Mouse (Mus musculus) CH12.LX (cell line): ENCODE data around the gene Sf3b3. TPM values are rescaled to one million over a fixed set of nuclear protein-coding genes. Genes with fewer than 3 reads are reported as not detected.

Source experiments
- DNase-seq: peaks from one replicate; pipeline ENCODE4 v3.0.0-alpha.2; 2013; ENCODE audit errors: extremely low read depth
- H3K27ac ChIP-seq: 2 replicates; pipeline ENCODE4 v1.5.1; 2012; ENCODE audit warnings: low read depth, mild to moderate bottlenecking, control low read depth, moderate library complexity; ENCODE audit not compliant: insufficient read depth
- H3K27me3 ChIP-seq: replicated peaks from 2 replicates; pipeline ENCODE3; 2012; ENCODE audit warnings: inconsistent platforms
- H3K36me3 ChIP-seq, 2 experiments: replicated peaks in 1 of 2; 2 replicates each; pipeline versions ENCODE3 to v1.6.1; 2012; ENCODE audit warnings: inconsistent platforms in 1 of 2, low read length in 1 of 2, mild to moderate bottlenecking in 1 of 2, mixed read lengths in 1 of 2, moderate library complexity in 1 of 2; ENCODE audit not compliant: control insufficient read depth in 1 of 2, insufficient read depth in 1 of 2
- H3K4me1 ChIP-seq, 2 experiments: 2 replicates each; pipeline ENCODE4 v1.6.1; 2012; ENCODE audit warnings: inconsistent platforms in 1 of 2, moderate library complexity in 1 of 2; ENCODE audit not compliant: insufficient read depth in 2 of 2, control insufficient read depth in 1 of 2
- H3K4me2 ChIP-seq: 2 replicates; pipeline ENCODE4 v1.6.1; 2012; ENCODE audit warnings: low read depth, mild to moderate bottlenecking, control low read depth; ENCODE audit not compliant: poor library complexity, insufficient read depth, severe bottlenecking
- H3K4me3 ChIP-seq, 3 experiments: fragments of 150-350 bp in 1 of 3; sonication (generic) in 1 of 3; replicated peaks in 1 of 3; 2 replicates each; pipeline versions ENCODE3 to v1.5.1; 2011 to 2012; ENCODE audit warnings: low read depth in 2 of 3, low read length in 2 of 3, mild to moderate bottlenecking in 2 of 3, moderate library complexity in 2 of 3, control low read depth in 1 of 3, improper control_type of control experiment in 1 of 3, inconsistent platforms in 1 of 3, mixed read lengths in 1 of 3; ENCODE audit not compliant: poor library complexity in 1 of 3
- H3K79me2 ChIP-seq: replicated peaks from 2 replicates; pipeline ENCODE4 v1.6.1; 2012; ENCODE audit warnings: mild to moderate bottlenecking, moderate library complexity; ENCODE audit not compliant: control insufficient read depth, poor library complexity, insufficient read depth, severe bottlenecking; ENCODE audit errors: extremely low read depth
- H3K9ac ChIP-seq: 2 replicates; pipeline ENCODE4 v1.6.1; 2012; ENCODE audit warnings: low read depth, mild to moderate bottlenecking, control low read depth, moderate library complexity; ENCODE audit not compliant: insufficient read depth
- H3K9me3 ChIP-seq: replicated peaks from 2 replicates; pipeline ENCODE3; 2012; ENCODE audit warnings: low read length, inconsistent platforms, mixed read lengths
- CTCF ChIP-seq, 2 experiments: IDR thresholded peaks in 1 of 2; conservative IDR thresholded peaks in 1 of 2; 2 replicates each; pipeline ENCODE4 v1.5.1; 2011 to 2012; ENCODE audit warnings: low read depth in 2 of 2, low read length in 2 of 2, improper control_type of control experiment in 1 of 2, inconsistent platforms in 1 of 2, mild to moderate bottlenecking in 1 of 2, moderate library complexity in 1 of 2
- ETS1 ChIP-seq: conservative IDR thresholded peaks from 2 replicates; pipeline ENCODE4 v1.6.1; 2012; ENCODE audit warnings: low read depth, mild to moderate bottlenecking, inconsistent platforms, low read length, improper control_type of control experiment, moderate library complexity
- HCFC1 ChIP-seq: IDR thresholded peaks from 2 replicates; pipeline ENCODE4 v1.6.1; 2012; ENCODE audit warnings: low read depth, mild to moderate bottlenecking, inconsistent platforms, low read length, improper control_type of control experiment
- KAT2A ChIP-seq: IDR thresholded peaks from 2 replicates; pipeline ENCODE4 v1.6.1; 2012; ENCODE audit warnings: low read length, improper control_type of control experiment, inconsistent platforms; ENCODE audit not compliant: insufficient replicate concordance
- MAX ChIP-seq: IDR thresholded peaks from 2 replicates; pipeline ENCODE4 v1.6.1; 2011; ENCODE audit warnings: low read length, improper control_type of control experiment
- MAZ ChIP-seq: IDR thresholded peaks from 2 replicates; pipeline ENCODE4 v1.6.1; 2012; ENCODE audit warnings: low read depth, mild to moderate bottlenecking, inconsistent platforms, low read length, improper control_type of control experiment, moderate library complexity
- NRF1 ChIP-seq: IDR thresholded peaks from 2 replicates; pipeline ENCODE4 v1.6.1; 2014; ENCODE audit warnings: low read depth, mild to moderate bottlenecking, inconsistent platforms, low read length, improper control_type of control experiment, moderate library complexity
- POLR2A ChIP-seq: IDR thresholded peaks from 2 replicates; pipeline ENCODE4 v1.6.1; 2011; ENCODE audit warnings: low read depth, mild to moderate bottlenecking, improper control_type of control experiment, low read length
- POLR2AphosphoS2 ChIP-seq: IDR thresholded peaks from 2 replicates; pipeline ENCODE4 v1.6.1; 2011; ENCODE audit warnings: low read depth, low read length, improper control_type of control experiment
- SIN3A ChIP-seq: IDR thresholded peaks from 2 replicates; pipeline ENCODE4 v1.6.1; 2012; ENCODE audit warnings: low read length, improper control_type of control experiment, inconsistent platforms
- SMC3 ChIP-seq: IDR thresholded peaks from 2 replicates; pipeline ENCODE4 v1.6.1; 2011; ENCODE audit warnings: low read depth, low read length, improper control_type of control experiment
- TBP ChIP-seq: conservative IDR thresholded peaks from 2 replicates; pipeline ENCODE4 v1.6.1; 2011; ENCODE audit warnings: low read depth, low read length, improper control_type of control experiment
- TCF12 ChIP-seq: IDR thresholded peaks from 2 replicates; pipeline ENCODE4 v1.6.1; 2014; ENCODE audit warnings: low read depth, mild to moderate bottlenecking, inconsistent platforms, low read length, improper control_type of control experiment
- UBTF ChIP-seq: IDR thresholded peaks from 2 replicates; pipeline ENCODE4 v1.6.1; 2012; ENCODE audit warnings: low read depth, mild to moderate bottlenecking, inconsistent platforms, low read length, improper control_type of control experiment, moderate library complexity
- ZKSCAN1 ChIP-seq: IDR thresholded peaks from 2 replicates; pipeline ENCODE4 v1.6.1; 2012; ENCODE audit warnings: low read depth, inconsistent platforms, low read length, improper control_type of control experiment, borderline replicate concordance
- ZNF384 ChIP-seq: IDR thresholded peaks from 2 replicates; pipeline ENCODE4 v1.6.1; 2012; ENCODE audit warnings: low read depth, low read length, improper control_type of control experiment, inconsistent platforms
- dilution Hi-C: fragments of 300-500 bp; cut with MboI; formaldehyde crosslinking; loops from 2 replicates; pipeline ENCODE4 v1.14.3; 2020; ENCODE audit warnings: low sequenced_read_pairs; ENCODE audit not compliant: extremely low pct_unique_long_range_greater_than_20kb, extremely low pct_ligation_motif_present
- in situ Hi-C: fragments of 300-500 bp; cut with MboI; formaldehyde crosslinking; loops from 3 replicates; pipeline ENCODE4 v1.14.3; 2019; ENCODE audit warnings: low sequenced_read_pairs, low pct_ligation_motif_present, low pct_unique_long_range_greater_than_20kb, mixed read lengths
- polyA plus RNA-seq: library from polyadenylated mRNA; unstranded; fragments of >175 nt; gene quantifications from 2 replicates; pipeline ENCODE4 v1.2.1, GENCODE M21; 2012; ENCODE audit warnings: low read depth; ENCODE audit not compliant: insufficient read length
- total RNA-seq, 2 experiments: library from RNA; depleted of rRNA; stranded (reverse); fragments of 300-350 nt in 1 of 2; fragments of >200 nt in 1 of 2; gene quantifications; 2 replicates each; pipeline ENCODE4 v1.2.3; 2012 to 2014

Gene Sf3b3
- total and polyA plus RNA-seq, 3 experiments = 136 to 213 (median 137) TPM

- TF ChIP-seq UBTF (no peak), MAZ (no peak), ZNF384 (no peak), MAX (no peak), POLR2AphosphoS2 (no peak), CTCF (conservative IDR thresholded peaks at IDR 0.05 in 1 of 2, IDR thresholded peaks at IDR 0.05 in 1 of 2; ENCODE audit: low read depth in 2 of 2, low read length in 2 of 2) (no peak), SMC3 (no peak), SIN3A (no peak), ETS1 (no peak), HCFC1 (no peak), KAT2A (no peak), ZKSCAN1 (no peak), TCF12 (no peak), NRF1 (no peak)
- no peak for DNase-seq
- Histone ChIP-seq H3K79me2 (no peaks in the 10 kb centered on the region), H3K27me3 (no peaks in the 10 kb centered on the region), H3K9me3 (peaks cover 5% of the 10 kb centered on the region), H3K27ac (no peak overlapping the region), H3K4me3 (no peak overlapping the region), H3K36me3 (no peaks in the 10 kb centered on the region), H3K9ac (no peak overlapping the region), H3K4me1 (peaks cover 5 to 18% of the 10 kb centered on the region in 2 experiments; a peak in 3 of 4 replicates), H3K4me2 (peak overlapping the region; percentile 30; the same call in 1 of the 2 replicates)
- dilution Hi-C loops (no loop called here), in situ Hi-C loops (no loop called here)
Observed at GRCm38 (mm10) chr8:110772452-110772851, 74.1 kb downstream of the Sf3b3 start.

DNA sequence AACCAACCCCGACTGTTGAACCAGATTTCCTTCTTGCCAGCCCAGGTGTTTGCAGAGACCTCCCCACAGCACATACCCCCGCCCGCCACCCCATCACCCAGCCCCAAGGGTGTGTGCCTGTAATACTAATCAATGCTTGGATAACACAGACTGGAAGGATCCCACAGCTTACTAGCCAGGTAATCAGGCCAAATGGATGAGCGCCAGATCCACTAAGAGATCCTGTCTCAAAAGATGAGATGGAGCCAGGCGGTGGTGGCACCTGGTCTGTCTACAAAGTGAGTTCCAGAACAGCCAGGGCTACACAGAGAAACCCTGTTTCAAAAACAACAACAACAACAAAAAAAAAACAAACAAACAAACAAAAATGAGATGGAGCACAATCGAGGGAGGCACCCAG lies 79.3 kb downstream of the Sf3b3 start:
- Histone ChIP-seq H3K27me3 (no peaks in the 10 kb centered on the region), H3K9ac (no peak overlapping the region), H3K79me2 (no peaks in the 10 kb centered on the region), H3K27ac (no peak overlapping the region), H3K36me3 (no peaks in the 10 kb centered on the region), H3K4me3 (no peak overlapping the region), H3K4me1 (peaks cover 3 to 8% of the 10 kb centered on the region in 2 experiments; a peak in 3 of 4 replicates), H3K4me2 (no peak overlapping the region), H3K9me3 (no peaks in the 10 kb centered on the region)
- in situ Hi-C loops (loop anchor here (10.0 kb wide), 1 partner anchor 48 kb away; no protein-coding TSS in a partner anchor), dilution Hi-C loops (no loop called here)
- DNase-seq = no peak
- TF ChIP-seq POLR2A (no peak), TBP (no peak), UBTF (no peak)
